Mouse (Mus musculus) erythroblast, embryonic 14.5 days (primary cell): ENCODE results near the gene Zgrf1.

Experiments used
- GATA1 ChIP-seq: IDR thresholded peaks from 2 replicates; pipeline ENCODE4 v1.6.1; 2012; ENCODE audit warnings: low read length, inconsistent platforms, mixed read lengths
- TAL1 ChIP-seq: IDR thresholded peaks from 3 replicates; pipeline ENCODE4 v1.6.1; 2012; ENCODE audit warnings: low read length, inconsistent platforms, mixed read lengths

- TF ChIP-seq GATA1 (no peak), TAL1 (no peak)
Observed at GRCm38 (mm10) chr3:127642211-127642610, 88.9 kb downstream of the Zgrf1 start.
